Mouse (Mus musculus): Measurements from ENCODE around the gene Cks1b. TPM values are rescaled to one million over a fixed set of nuclear protein-coding genes. Genes with fewer than 3 reads are reported as not detected.
A peak's percentile ranks its signal among the peaks of the same experiment; 100 is the strongest.

Gene Cks1b
- total and polyA plus RNA-seq, 3 experiments = 173 to 270 (median 268) TPM

DNA sequence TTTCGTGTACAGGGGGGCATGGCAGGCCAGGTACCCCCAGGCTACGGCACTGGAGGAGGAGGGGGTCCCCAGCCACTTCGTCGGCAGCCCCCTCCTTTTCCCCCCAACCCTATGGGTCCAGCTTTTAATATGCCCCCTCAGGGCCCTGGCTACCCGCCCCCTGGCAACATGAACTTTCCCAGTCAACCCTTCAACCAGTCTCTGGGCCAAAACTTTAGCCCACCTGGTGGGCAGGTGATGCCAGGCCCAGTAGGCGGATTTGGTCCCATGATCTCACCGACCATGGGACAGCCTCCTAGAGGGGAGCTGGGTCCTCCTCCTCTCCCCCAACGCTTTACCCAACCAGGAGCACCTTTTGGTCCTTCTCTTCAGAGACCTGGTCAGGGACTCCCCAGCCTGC is 14.4 kb upstream of the Cks1b start:
- no peaks in the 10 kb centered on the region for H3K9me3 ChIP-seq (replicated peaks; ENCODE audit: low read length)
- dilution Hi-C loops (cut with MboI; ENCODE audit: extremely low pct_ligation_motif_present, extremely low pct_unique_long_range_greater_than_20kb, low sequenced_read_pairs) = no loop called here

DNA sequence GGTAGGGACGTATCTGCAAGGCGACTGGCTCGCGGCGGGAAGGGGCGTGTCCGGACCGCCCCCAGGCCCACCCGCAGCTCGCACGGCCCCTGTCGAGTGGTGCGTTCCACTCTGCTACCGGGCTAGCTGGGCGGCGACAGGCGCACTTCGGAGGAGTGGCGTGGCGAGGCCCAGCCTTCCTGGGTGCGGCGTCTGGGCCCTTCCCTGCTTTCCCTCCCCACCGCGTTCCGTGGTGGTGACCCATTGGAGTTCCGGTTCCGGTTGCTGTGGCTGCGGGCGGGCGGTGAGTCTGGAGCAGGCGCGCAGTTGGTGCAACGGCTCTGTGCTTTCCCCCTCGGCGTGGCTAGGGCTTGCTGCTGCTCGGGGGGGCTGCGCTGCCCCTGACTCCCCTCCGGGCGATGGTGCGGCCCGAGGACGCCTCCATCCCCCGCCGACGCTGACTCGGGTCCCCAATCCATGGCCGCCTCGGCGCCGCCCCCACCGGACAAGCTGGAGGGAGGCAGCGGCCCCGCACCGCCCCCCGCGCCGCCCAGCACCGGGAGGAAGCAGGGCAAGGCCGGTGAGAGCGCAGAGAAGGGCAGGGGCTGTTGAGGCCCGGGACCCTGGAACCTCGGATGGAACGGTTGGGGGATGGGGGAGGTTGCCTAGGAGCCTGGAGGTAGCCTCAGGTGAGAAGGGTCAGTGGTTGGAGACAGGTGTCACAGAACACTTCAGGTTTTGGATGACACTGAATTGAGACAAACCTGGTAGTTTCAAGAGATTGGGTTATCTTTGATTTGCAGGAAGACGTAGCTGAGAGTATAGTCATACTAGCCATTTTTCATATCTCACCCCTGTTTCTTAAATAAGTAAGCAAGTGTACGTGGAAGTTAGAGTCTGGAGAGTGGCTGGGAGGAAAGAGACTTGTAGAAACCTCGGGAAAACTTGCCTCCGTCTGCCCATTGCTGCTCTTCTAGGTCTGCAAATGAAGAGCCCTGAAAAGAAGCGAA is 12.3 kb upstream of the Cks1b start, which contains the start of gene Pygo2:
Gene Pygo2 (plus strand): TSS at position 44 of the 989 bp plus-strand sequence.
- peaks cover 42 to 64% of the 10 kb centered on the region in 2 experiments for H3K36me3 ChIP-seq (replicated peaks in 1 of 2; ENCODE audit: control insufficient read depth in 1 of 2, insufficient read depth in 1 of 2, low read length in 1 of 2)
- H3K4me1 ChIP-seq (ENCODE audit: control insufficient read depth in 1 of 2, insufficient read depth in 2 of 2) = peaks cover 0 to 16% of the 10 kb centered on the region in 2 experiments; a peak in 2 of 4 replicates
- in situ Hi-C loops (cut with MboI; ENCODE audit: low pct_ligation_motif_present, low pct_unique_long_range_greater_than_20kb, low sequenced_read_pairs) (no loop called here), dilution Hi-C loops (cut with MboI; ENCODE audit: extremely low pct_ligation_motif_present, extremely low pct_unique_long_range_greater_than_20kb, low sequenced_read_pairs) (no loop called here)
- peak; percentile 95 for DNase-seq (ENCODE audit: extremely low read depth)
- peak within 1 kb of the TSS; percentile 68 for H3K27ac ChIP-seq (ENCODE audit: insufficient read depth, low read depth)
- peak within 1 kb of the TSS; percentile 93 for H3K9ac ChIP-seq (ENCODE audit: insufficient read depth, low read depth)
- no peaks in the 10 kb centered on the region for H3K9me3 ChIP-seq (replicated peaks; ENCODE audit: low read length)
- peaks cover 19% of the 10 kb centered on the region for H3K79me2 ChIP-seq (replicated peaks; ENCODE audit: control insufficient read depth, extremely low read depth, insufficient read depth, poor library complexity, severe bottlenecking)
- H3K27me3 ChIP-seq (replicated peaks) = no peaks in the 10 kb centered on the region
- peak within 1 kb of the TSS; percentile 95 for H3K4me2 ChIP-seq (ENCODE audit: insufficient read depth, low read depth, poor library complexity, severe bottlenecking)
- H3K4me3 ChIP-seq (replicated peaks in 1 of 3; ENCODE audit: low read depth in 2 of 3, low read length in 2 of 3, poor library complexity in 1 of 3) = peak within 1 kb of the TSS; percentile 70 to 96 (median 95)
- peak; percentile 71 for TF ChIP-seq NRF1 (IDR thresholded peaks at IDR 0.05; ENCODE audit: low read depth, low read length)
- TF ChIP-seq IRF4 (IDR thresholded peaks at IDR 0.05; ENCODE audit: low read depth, low read length) = peak; percentile 51
- TF ChIP-seq TBP (conservative IDR thresholded peaks at IDR 0.05; ENCODE audit: low read depth, low read length) = no peak
- no peak for TF ChIP-seq BHLHE40 (IDR thresholded peaks at IDR 0.05; ENCODE audit: low read depth, low read length)
- peak; percentile 80 for TF ChIP-seq POLR2A (IDR thresholded peaks at IDR 0.05; ENCODE audit: low read depth, low read length)
- TF ChIP-seq MEF2A (IDR thresholded peaks at IDR 0.05; ENCODE audit: borderline replicate concordance, low read depth, low read length) = peak; percentile 63; the same call in 1 of the 2 replicates
- TF ChIP-seq JUND (conservative IDR thresholded peaks at IDR 0.05; ENCODE audit: low read depth, low read length) = no peak
- no peak for TF ChIP-seq MYC (IDR thresholded peaks at IDR 0.05; ENCODE audit: low read depth, low read length)
- TF ChIP-seq KAT2A (IDR thresholded peaks at IDR 0.05; ENCODE audit: insufficient replicate concordance, low read length) = no peak
- peak; percentile 98 for TF ChIP-seq POLR2AphosphoS2 (IDR thresholded peaks at IDR 0.05; ENCODE audit: low read depth, low read length)
- peak; percentile 80 for TF ChIP-seq NELFE (IDR thresholded peaks at IDR 0.05; ENCODE audit: low read depth, low read length)
- TF ChIP-seq E2F4 (IDR thresholded peaks at IDR 0.05; ENCODE audit: insufficient replicate concordance, low read depth, low read length) = no peak
- TF ChIP-seq HCFC1 (IDR thresholded peaks at IDR 0.05; ENCODE audit: low read depth, low read length) = peak; percentile 79
- TF ChIP-seq EP300 (IDR thresholded peaks at IDR 0.05; ENCODE audit: low read length) = no peak
- TF ChIP-seq ZKSCAN1 (IDR thresholded peaks at IDR 0.05; ENCODE audit: borderline replicate concordance, low read depth, low read length) = no peak
- no peak; the same call in 1 of the 2 replicates for TF ChIP-seq CHD2 (IDR thresholded peaks at IDR 0.05; ENCODE audit: low read length)
- no peak for TF ChIP-seq CTCF (conservative IDR thresholded peaks at IDR 0.05 in 1 of 2, IDR thresholded peaks at IDR 0.05 in 1 of 2; ENCODE audit: low read depth in 2 of 2, low read length in 2 of 2)
- TF ChIP-seq RCOR1 (conservative IDR thresholded peaks at IDR 0.05; ENCODE audit: low read depth, low read length) = no peak
- no peak for TF ChIP-seq ZC3H11A (IDR thresholded peaks at IDR 0.05; ENCODE audit: low read depth, low read length)
- no peak for TF ChIP-seq CHD1 (IDR thresholded peaks at IDR 0.05; ENCODE audit: low read depth, low read length)
- TF ChIP-seq GABPA (IDR thresholded peaks at IDR 0.05; ENCODE audit: insufficient replicate concordance, low read depth, low read length) = no peak
- TF ChIP-seq PAX5 (IDR thresholded peaks at IDR 0.05; ENCODE audit: low read length) = no peak
- TF ChIP-seq ETS1 (conservative IDR thresholded peaks at IDR 0.05; ENCODE audit: low read depth, low read length) = no peak

More for the DNA sequence above, 14.4 kb upstream of the Cks1b start:
- Histone ChIP-seq H3K4me1 (ENCODE audit: control insufficient read depth in 1 of 2, insufficient read depth in 2 of 2) (peaks cover 6 to 26% of the 10 kb centered on the region in 2 experiments; a peak in 3 of 4 replicates), H3K27ac (ENCODE audit: insufficient read depth, low read depth) (no peak overlapping the region), H3K79me2 (replicated peaks; ENCODE audit: control insufficient read depth, extremely low read depth, insufficient read depth, poor library complexity, severe bottlenecking) (peaks cover 19% of the 10 kb centered on the region), H3K4me2 (ENCODE audit: insufficient read depth, low read depth, poor library complexity, severe bottlenecking) (no peak overlapping the region), H3K36me3 (replicated peaks in 1 of 2; ENCODE audit: control insufficient read depth in 1 of 2, insufficient read depth in 1 of 2, low read length in 1 of 2) (peaks cover 25 to 44% of the 10 kb centered on the region in 2 experiments), H3K9ac (ENCODE audit: insufficient read depth, low read depth) (no peak overlapping the region), H3K4me3 (replicated peaks in 1 of 3; ENCODE audit: low read depth in 2 of 3, low read length in 2 of 3, poor library complexity in 1 of 3) (no peak overlapping the region), H3K27me3 (replicated peaks) (no peaks in the 10 kb centered on the region)
- in situ Hi-C loops (cut with MboI; ENCODE audit: low pct_ligation_motif_present, low pct_unique_long_range_greater_than_20kb, low sequenced_read_pairs) = no loop called here
- TF ChIP-seq UBTF (IDR thresholded peaks at IDR 0.05; ENCODE audit: low read depth, low read length) (no peak), SIN3A (IDR thresholded peaks at IDR 0.05; ENCODE audit: low read length) (no peak), USF1 (IDR thresholded peaks at IDR 0.05; ENCODE audit: low read depth, low read length) (no peak), GABPA (IDR thresholded peaks at IDR 0.05; ENCODE audit: insufficient replicate concordance, low read depth, low read length) (no peak), ELF1 (IDR thresholded peaks at IDR 0.05; ENCODE audit: low read depth, low read length) (no peak), HCFC1 (IDR thresholded peaks at IDR 0.05; ENCODE audit: low read depth, low read length) (no peak), MEF2A (IDR thresholded peaks at IDR 0.05; ENCODE audit: borderline replicate concordance, low read depth, low read length) (no peak), MAX (IDR thresholded peaks at IDR 0.05; ENCODE audit: low read length) (no peak), CTCF (conservative IDR thresholded peaks at IDR 0.05 in 1 of 2, IDR thresholded peaks at IDR 0.05 in 1 of 2; ENCODE audit: low read depth in 2 of 2, low read length in 2 of 2) (no peak), JUN (IDR thresholded peaks at IDR 0.05; ENCODE audit: insufficient read depth, low read depth, low read length) (no peak), NRF1 (IDR thresholded peaks at IDR 0.05; ENCODE audit: low read depth, low read length) (no peak), CHD1 (IDR thresholded peaks at IDR 0.05; ENCODE audit: low read depth, low read length) (no peak), E2F4 (IDR thresholded peaks at IDR 0.05; ENCODE audit: insufficient replicate concordance, low read depth, low read length) (no peak), MAZ (IDR thresholded peaks at IDR 0.05; ENCODE audit: low read depth, low read length) (no peak), POLR2AphosphoS2 (IDR thresholded peaks at IDR 0.05; ENCODE audit: low read depth, low read length) (no peak), EP300 (IDR thresholded peaks at IDR 0.05; ENCODE audit: low read length) (no peak), JUND (conservative IDR thresholded peaks at IDR 0.05; ENCODE audit: low read depth, low read length) (no peak), POLR2A (IDR thresholded peaks at IDR 0.05; ENCODE audit: low read depth, low read length) (no peak), RCOR1 (conservative IDR thresholded peaks at IDR 0.05; ENCODE audit: low read depth, low read length) (no peak), MYC (IDR thresholded peaks at IDR 0.05; ENCODE audit: low read depth, low read length) (no peak)
- no peak for DNase-seq (ENCODE audit: extremely low read depth)

All from CH12.LX (cell line).